Mouse (Mus musculus) cerebellum, postnatal 14 days (tissue): Measurements from ENCODE around the gene Pklr.

Experiments used
- DNase-seq, 2 experiments: peaks; one replicate each; pipeline ENCODE4 v3.0.0; 2021; ENCODE audit warnings: mixed read lengths in 2 of 2

The Pklr gene

DNA sequence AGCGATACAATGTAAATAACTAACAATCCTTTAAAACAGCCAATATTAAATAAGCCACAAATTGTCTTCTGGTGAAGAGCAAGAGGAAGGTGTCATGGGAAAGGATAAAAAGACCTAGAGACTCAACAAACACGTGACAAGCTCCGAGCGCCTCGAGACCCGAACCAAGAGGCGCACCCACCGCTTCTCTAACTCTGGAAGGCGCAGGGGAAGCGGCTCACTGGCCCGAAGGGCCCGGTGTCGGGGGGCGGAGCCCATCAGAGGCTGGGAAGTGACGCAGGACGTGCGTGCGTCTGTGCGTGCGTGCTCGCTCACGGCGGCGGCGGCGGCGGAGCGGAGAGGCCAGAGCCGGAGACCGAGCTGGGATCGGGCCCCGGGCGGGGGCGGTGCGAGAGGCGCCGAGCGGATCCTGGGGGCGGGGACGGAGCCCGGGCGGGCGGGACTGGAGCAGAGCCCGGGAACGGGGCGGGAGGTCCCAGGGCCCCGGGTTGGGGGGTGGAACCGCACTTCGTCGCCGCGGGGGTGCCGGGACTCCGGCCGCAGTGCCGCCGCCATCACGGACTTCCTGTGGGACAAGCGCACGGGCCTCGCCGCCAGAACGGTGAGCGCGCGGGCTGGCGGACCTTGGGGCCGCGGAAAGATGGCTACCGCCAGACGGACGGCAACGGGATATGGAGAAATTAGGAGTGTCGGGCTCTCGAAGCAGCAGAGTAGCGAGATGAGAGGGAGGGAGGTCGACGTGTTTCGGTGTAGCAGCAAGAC is 28.7 kb downstream of the Pklr start, which contains the start of gene Clk2:
TSS of gene Clk2 (plus strand) at position 290 of the 762 bp plus-strand sequence.
- peak; percentile 93 to 95 for DNase-seq

- no peak for DNase-seq
Measured at GRCm38 (mm10) chr3:89165268-89165870, 29.4 kb downstream of the Pklr start.

- DNase-seq, result no peak
Measured at GRCm38 (mm10) chr3:89166945-89167344, 31.0 kb downstream of the Pklr start.

DNA sequence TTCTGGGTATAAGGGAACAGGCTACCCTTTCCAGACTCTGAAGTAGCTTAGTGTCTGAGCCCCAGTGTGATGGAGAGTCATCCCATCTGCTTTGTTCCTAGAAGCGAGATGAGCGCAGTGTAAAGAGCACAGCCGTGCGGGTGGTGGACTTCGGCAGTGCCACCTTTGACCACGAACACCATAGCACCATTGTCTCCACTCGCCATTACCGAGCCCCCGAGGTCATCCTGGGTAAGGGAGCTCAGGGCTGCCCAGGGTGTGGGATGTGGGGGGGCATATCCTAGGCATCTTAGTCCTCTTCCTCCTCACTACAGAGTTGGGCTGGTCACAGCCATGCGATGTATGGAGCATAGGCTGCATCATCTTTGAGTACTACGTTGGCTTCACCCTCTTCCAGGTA is 38.9 kb downstream of the Pklr start:
- DNase-seq, result no peak

GRCm38 (mm10) chr3:89175544-89175943 is 39.6 kb downstream of the Pklr start:
- no peak for DNase-seq

DNA sequence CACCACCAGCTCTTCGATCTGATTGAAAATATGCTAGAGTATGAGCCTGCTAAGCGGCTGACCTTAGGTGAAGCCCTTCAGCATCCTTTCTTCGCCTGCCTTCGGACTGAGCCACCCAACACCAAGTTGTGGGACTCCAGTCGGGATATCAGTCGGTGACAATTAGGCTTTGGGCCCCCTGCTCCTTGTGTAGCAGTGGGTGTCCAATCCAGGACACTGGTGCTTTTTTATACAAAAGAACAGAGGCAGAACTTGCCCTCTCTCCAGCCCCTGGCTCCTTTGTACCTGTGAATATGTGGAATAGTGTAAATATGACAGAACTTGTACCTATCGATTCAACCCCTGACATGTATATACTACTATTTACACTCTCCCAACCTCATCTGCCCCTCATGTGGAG is 40.5 kb downstream of the Pklr start:
- DNase-seq, result no peak

GRCm38 (mm10) chr3:89177242-89178106 is 41.5 kb downstream of the Pklr start, which contains the start of gene Scamp3:
TSS of gene Scamp3 (plus strand) at chr3:89177473.
- peak; percentile 88 to 90 for DNase-seq

DNA sequence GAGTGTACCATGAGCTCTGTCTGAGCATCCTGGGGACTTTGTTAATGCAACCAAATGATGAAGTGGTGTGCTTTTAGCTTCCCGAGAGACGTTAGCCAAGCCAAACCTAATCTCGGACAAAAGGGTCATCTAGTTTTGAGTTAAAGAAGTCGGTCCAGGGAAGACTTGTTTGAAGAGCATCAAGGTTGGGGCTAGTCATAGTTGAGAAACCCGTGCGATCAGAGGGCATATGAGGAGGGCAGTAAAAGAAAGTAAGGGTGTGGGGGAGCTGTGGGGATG is 42.1 kb downstream of the Pklr start:
- no peak for DNase-seq

GRCm38 (mm10) chr3:89179056-89179455 is 43.1 kb downstream of the Pklr start:
- no peak for DNase-seq

- no peak for DNase-seq
Measured at GRCm38 (mm10) chr3:89181749-89182500, 46.0 kb downstream of the Pklr start.

DNA sequence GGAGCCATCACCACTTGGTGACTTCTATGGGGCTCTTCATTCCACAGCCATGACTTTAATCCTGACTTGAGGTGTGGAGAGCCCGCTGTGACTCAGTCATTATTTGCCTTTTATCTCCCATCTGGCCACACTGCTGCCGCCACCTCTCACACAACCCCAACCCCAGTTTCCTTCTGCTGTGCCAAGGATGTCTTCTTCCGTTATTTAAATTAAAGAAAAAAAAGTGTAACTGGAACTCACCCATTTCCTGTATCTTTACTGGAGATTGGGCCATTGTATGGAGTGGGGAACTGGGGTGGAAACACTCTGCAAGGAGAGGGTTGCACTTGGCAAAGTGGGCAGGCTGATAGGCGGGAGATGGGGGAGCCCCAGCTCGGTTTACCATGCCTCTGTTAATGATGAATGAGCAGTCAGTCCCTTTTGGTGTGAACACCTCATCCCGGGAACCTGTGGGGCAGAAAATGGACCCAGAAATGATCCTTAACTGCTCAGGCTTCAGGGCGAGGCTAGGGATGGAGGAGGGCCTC is 46.7 kb downstream of the Pklr start:
- DNase-seq, result no peak

DNA sequence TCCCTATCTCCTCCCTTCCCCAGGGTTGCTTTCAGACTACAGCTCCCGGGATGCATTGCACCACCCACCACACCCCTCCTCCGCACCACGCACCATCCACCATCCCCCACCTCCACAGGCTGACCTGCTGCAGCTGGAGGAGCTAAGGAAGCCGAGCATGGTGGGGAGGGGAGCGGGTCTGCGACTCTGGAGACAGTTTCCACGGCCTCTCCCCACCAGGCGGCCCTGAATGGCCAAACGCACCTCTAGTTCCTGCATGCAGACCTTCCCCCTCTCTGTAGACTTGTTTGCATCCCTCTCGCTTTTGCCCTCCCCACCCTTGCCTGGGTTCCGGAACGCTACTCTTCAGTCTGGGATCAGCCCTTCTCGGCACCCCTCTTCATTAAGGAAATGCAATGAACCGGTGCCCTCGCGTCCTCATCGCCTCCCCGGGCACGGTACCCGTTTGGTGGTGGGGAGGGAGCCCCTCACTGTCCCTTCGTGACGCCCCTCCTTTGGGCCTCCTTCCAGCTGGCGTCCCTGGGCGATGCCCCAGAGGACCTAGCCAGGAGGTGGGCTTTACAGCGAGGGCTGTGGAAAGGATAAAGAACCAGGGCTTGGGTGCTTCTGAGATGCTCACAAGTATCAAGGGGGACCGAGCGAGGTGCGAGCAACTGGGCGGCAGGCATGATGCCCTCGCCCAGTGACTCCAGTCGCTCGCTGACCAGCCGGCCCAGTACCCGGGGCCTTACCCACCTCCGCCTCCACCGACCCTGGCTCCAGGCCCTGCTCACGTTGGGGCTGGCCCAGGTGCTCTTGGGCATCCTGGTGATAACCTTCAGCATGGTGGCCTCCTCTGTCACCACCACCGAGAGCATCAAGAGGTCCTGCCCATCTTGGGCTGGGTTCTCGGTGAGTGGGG is 47.4 kb downstream of the Pklr start, which contains the start of gene Fam189b:
TSS of gene Fam189b (plus strand) at position 86 of the 901 bp plus-strand sequence.
- DNase-seq, result peak; percentile 91

- DNase-seq, result peak; percentile 74 to 81
Measured at GRCm38 (mm10) chr3:89183959-89184315, 48.0 kb downstream of the Pklr start.

- no peak for DNase-seq
Measured at GRCm38 (mm10) chr3:89187197-89187596, 51.3 kb downstream of the Pklr start.

GRCm38 (mm10) chr3:89187690-89188477 is 51.9 kb downstream of the Pklr start:
- no peak for DNase-seq

DNA sequence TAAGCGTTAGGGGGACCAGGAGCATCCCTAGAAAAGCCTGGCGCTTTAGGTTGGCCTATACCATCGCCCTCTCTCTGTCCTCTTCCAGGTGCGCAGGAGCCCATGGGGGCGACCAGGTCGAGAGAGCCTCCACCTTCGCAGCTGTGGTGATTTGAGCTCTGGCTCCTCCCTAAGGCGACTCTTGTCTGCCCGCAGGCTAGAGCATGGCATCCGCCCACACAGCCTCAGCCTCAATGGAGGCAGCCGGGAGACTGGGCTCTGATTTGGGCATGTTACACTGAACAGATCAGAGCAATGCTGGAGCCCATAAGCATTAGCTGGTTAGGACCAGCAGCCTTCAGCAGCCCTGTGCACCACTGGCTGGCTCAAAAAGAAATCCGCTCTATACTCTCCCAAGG is 52.5 kb downstream of the Pklr start:
- no peak for DNase-seq

- no peak for DNase-seq
Measured at GRCm38 (mm10) chr3:89190436-89190835, 54.5 kb downstream of the Pklr start.

DNA sequence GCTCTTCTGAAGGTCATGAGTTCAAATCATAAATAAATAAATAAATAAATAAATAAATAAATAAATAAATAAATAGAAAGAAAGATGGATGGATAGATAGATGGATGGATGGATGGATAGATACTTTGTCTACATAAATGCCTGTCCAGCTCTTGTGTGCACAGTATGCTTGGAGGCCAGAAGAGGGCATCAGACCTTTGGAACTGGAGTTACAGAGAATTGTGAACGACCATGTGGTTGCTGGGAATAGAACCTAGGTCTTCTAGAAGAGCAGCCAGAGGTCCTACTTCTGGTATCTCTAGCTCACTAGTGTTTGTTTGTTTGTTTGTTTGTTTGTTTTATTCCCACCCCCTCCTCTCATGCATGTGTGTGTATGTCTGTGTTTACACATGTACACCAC is 57.4 kb downstream of the Pklr start:
- no peak for DNase-seq

- DNase-seq, result no peak
Measured at GRCm38 (mm10) chr3:89193853-89194252, 57.9 kb downstream of the Pklr start.
